Mouse (Mus musculus): Measurements from ENCODE around the gene Olfr1413.

DNA sequence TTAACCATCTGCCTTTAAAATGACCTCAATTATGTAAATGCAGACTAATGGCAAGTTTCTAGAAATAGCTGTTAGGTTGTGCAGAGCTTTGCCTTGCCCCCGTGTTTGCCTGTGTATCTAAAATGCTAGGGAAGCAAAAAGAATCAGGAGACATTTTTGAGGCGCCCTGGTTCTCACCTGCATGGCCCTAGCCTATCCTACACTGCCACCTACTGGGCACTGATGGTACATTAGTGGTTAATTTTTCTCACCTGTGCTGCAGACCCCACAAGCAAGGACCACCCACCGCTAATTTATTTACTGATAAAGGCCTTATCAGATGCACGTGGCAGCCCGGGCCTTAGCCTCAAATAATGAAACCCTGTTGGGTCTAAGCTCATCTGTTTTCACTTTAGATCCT is 39.9 kb downstream of the Olfr1413 start:
- TF ChIP-seq CTCF (IDR thresholded peaks at IDR 0.05; ENCODE audit: extremely low read depth, insufficient read length, insufficient replicate concordance, low read depth, low read length) (peak; percentile 85; the same call in 1 of the 2 replicates), POLR2A (IDR thresholded peaks at IDR 0.05; ENCODE audit: low read depth, low read length) (no peak)
